Mouse (Mus musculus): ENCODE measurements around the gene Dbx1. TPM values are rescaled to one million over a fixed set of nuclear protein-coding genes. Genes with fewer than 3 reads are reported as not detected.

The Dbx1 gene
- polyA plus RNA-seq (2012; fragmentation: generic; extraction: Trizol): not detected

GRCm38 (mm10) chr7:49636491-49637115 lies at the start of gene Dbx1:
TSS of gene Dbx1 (minus strand) at chr7:49636849.
- Histone ChIP-seq H3K27me3 (ENCODE audit: control insufficient read depth, insufficient read depth, insufficient read length) (peaks cover 10% of the 10 kb centered on the region), H3K36me3 (ENCODE audit: control insufficient read depth, insufficient read depth) (no peaks in the 10 kb centered on the region), H3K4me2 (ENCODE audit: low read depth) (no peak within 1 kb of the TSS), H3K79me2 (ENCODE audit: control insufficient read depth, insufficient read depth) (no peaks in the 10 kb centered on the region), H3K4me3 (no peak within 1 kb of the TSS), H3ac (ENCODE audit: control insufficient read depth, insufficient read length) (no peak within 1 kb of the TSS)
- no peak for TF ChIP-seq MYOG (IDR thresholded peaks at IDR 0.05; ENCODE audit: control insufficient read depth in 1 of 3, insufficient read depth in 1 of 3, insufficient read length in 2 of 3, low read depth in 2 of 3)
- TF ChIP-seq POLR2AphosphoS2 (IDR thresholded peaks at IDR 0.05; ENCODE audit: insufficient read length, low read depth): no peak
- TF ChIP-seq SRF (IDR thresholded peaks at IDR 0.05; ENCODE audit: control insufficient read depth, insufficient read length, low read depth): no peak
- TF ChIP-seq POLR2A (IDR thresholded peaks at IDR 0.05; ENCODE audit: insufficient read length, low read depth): no peak
- TF ChIP-seq MAX (IDR thresholded peaks at IDR 0.05; ENCODE audit: low read depth): no peak
- TF ChIP-seq CEBPB (IDR thresholded peaks at IDR 0.05; ENCODE audit: insufficient read depth, poor library complexity, severe bottlenecking): no peak
- TF ChIP-seq TCF3 (IDR thresholded peaks at IDR 0.05; ENCODE audit: insufficient read length, low read depth): no peak
- no peak for TF ChIP-seq MYOD1 (IDR thresholded peaks at IDR 0.05; ENCODE audit: control insufficient read depth in 1 of 3, insufficient read length in 2 of 3, low read depth in 2 of 3)
- TF ChIP-seq E2F4 (IDR thresholded peaks at IDR 0.05; ENCODE audit: insufficient read depth): no peak
- no peak for TF ChIP-seq USF1 (IDR thresholded peaks at IDR 0.05; ENCODE audit: low read depth)
- TF ChIP-seq REST (IDR thresholded peaks at IDR 0.05; ENCODE audit: insufficient read depth, insufficient read length): no peak
- no peak for TF ChIP-seq TCF12 (IDR thresholded peaks at IDR 0.05; ENCODE audit: insufficient read depth, poor library complexity, severe bottlenecking)

- Histone ChIP-seq H3K27me3 (ENCODE audit: control insufficient read depth, insufficient read depth, insufficient read length) (peaks cover 31% of the 10 kb centered on the region), H3K36me3 (ENCODE audit: control insufficient read depth, insufficient read depth) (no peaks in the 10 kb centered on the region), H3ac (ENCODE audit: control insufficient read depth, insufficient read length) (no peak overlapping the region), H3K4me2 (ENCODE audit: low read depth) (no peak overlapping the region), H3K79me2 (ENCODE audit: control insufficient read depth, insufficient read depth) (no peaks in the 10 kb centered on the region), H3K4me3 (no peak overlapping the region)
- no peak for TF ChIP-seq E2F4 (IDR thresholded peaks at IDR 0.05; ENCODE audit: insufficient read depth)
- no peak for TF ChIP-seq CEBPB (IDR thresholded peaks at IDR 0.05; ENCODE audit: insufficient read depth, poor library complexity, severe bottlenecking)
- TF ChIP-seq REST (IDR thresholded peaks at IDR 0.05; ENCODE audit: insufficient read depth, insufficient read length): no peak
- no peak for TF ChIP-seq TCF12 (IDR thresholded peaks at IDR 0.05; ENCODE audit: insufficient read depth, poor library complexity, severe bottlenecking)
Measured at GRCm38 (mm10) chr7:49678826-49679377, 42.3 kb upstream of the Dbx1 start.

DNA sequence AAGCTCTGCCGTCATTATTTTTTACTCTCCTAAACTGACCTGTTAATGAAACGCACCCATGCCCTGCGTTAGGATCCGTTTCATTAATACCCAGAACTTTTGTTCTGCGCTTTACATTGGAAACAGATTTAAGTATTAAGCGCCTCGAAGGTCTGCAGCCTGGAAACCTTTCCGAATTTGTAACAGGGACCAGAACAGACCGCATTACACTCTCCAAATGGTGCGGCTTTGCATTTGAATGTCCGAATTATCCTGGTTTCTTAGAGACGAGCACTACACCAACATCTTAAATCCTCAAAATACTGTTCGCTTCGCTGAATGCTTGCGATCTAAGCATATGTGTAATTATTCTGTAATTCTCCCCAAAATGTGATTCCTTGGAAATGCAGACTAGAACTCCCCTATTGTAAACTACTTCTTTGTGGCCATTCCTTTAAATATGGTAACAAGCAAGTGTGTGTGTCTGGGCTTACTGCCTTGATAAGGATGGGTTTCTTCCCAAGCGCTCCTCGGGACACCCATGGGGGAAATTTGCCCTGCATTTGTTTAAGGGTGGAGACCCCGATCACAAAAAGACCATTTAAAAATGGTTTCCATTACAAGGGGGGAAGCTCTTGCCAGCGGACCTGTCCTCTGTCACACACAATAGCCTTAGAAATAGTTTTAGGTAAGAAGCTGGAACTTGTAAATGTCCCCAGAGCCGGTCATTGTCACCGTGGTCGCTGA lies 41.6 kb upstream of the Dbx1 start:
- no peak for TF ChIP-seq POLR2A (IDR thresholded peaks at IDR 0.05; ENCODE audit: insufficient read length, low read depth)
- TF ChIP-seq USF1 (IDR thresholded peaks at IDR 0.05; ENCODE audit: low read depth): no peak
- TF ChIP-seq TCF3 (IDR thresholded peaks at IDR 0.05; ENCODE audit: insufficient read length, low read depth): no peak
- no peak for TF ChIP-seq MYOG (IDR thresholded peaks at IDR 0.05; ENCODE audit: control insufficient read depth in 1 of 3, insufficient read depth in 1 of 3, insufficient read length in 2 of 3, low read depth in 2 of 3)
- no peak for TF ChIP-seq REST (IDR thresholded peaks at IDR 0.05; ENCODE audit: insufficient read depth, insufficient read length)
- TF ChIP-seq TCF12 (IDR thresholded peaks at IDR 0.05; ENCODE audit: insufficient read depth, poor library complexity, severe bottlenecking): no peak
- no peak for TF ChIP-seq E2F4 (IDR thresholded peaks at IDR 0.05; ENCODE audit: insufficient read depth)
- no peak for TF ChIP-seq SRF (IDR thresholded peaks at IDR 0.05; ENCODE audit: control insufficient read depth, insufficient read length, low read depth)
- no peak for TF ChIP-seq MYOD1 (IDR thresholded peaks at IDR 0.05; ENCODE audit: control insufficient read depth in 1 of 3, insufficient read length in 2 of 3, low read depth in 2 of 3)
- no peak for TF ChIP-seq CEBPB (IDR thresholded peaks at IDR 0.05; ENCODE audit: insufficient read depth, poor library complexity, severe bottlenecking)
- no peak for TF ChIP-seq MAX (IDR thresholded peaks at IDR 0.05; ENCODE audit: low read depth)
- H3K36me3 ChIP-seq (ENCODE audit: control insufficient read depth, insufficient read depth): no peaks in the 10 kb centered on the region
- H3K27me3 ChIP-seq (ENCODE audit: control insufficient read depth, insufficient read depth, insufficient read length): peaks cover 26% of the 10 kb centered on the region
- H3K4me3 ChIP-seq: no peak overlapping the region
- H3K4me2 ChIP-seq (ENCODE audit: low read depth): no peak overlapping the region
- no peak overlapping the region for H3ac ChIP-seq (ENCODE audit: control insufficient read depth, insufficient read length)
- H3K79me2 ChIP-seq (ENCODE audit: control insufficient read depth, insufficient read depth): no peaks in the 10 kb centered on the region

DNA sequence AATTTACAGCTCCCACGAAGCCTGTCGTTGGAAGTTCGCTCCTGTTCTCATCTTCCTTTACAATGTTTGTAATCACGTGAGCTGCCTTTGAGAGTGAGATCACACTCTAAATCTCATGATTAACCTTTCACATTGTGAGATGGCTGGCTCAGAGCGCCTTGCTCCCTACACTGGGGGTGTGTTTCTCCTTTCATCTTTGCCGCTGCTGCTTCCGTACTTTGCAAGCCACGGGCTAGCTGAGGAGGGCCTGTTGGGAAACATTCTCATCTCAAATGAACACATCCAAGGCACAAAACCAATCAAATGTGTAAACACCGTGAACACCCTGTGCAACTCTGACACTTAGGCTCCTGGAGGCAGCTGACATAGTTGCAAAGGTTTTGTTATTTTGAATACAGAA lies 40.5 kb upstream of the Dbx1 start:
- H3ac ChIP-seq (ENCODE audit: control insufficient read depth, insufficient read length): no peak overlapping the region
- H3K36me3 ChIP-seq (ENCODE audit: control insufficient read depth, insufficient read depth): no peaks in the 10 kb centered on the region
- peaks cover 21% of the 10 kb centered on the region for H3K27me3 ChIP-seq (ENCODE audit: control insufficient read depth, insufficient read depth, insufficient read length)
- no peak overlapping the region for H3K4me2 ChIP-seq (ENCODE audit: low read depth)
- no peaks in the 10 kb centered on the region for H3K79me2 ChIP-seq (ENCODE audit: control insufficient read depth, insufficient read depth)
- H3K4me3 ChIP-seq: no peak overlapping the region
- no peak for TF ChIP-seq MYOD1 (IDR thresholded peaks at IDR 0.05; ENCODE audit: control insufficient read depth in 1 of 3, insufficient read length in 2 of 3, low read depth in 2 of 3)

DNA sequence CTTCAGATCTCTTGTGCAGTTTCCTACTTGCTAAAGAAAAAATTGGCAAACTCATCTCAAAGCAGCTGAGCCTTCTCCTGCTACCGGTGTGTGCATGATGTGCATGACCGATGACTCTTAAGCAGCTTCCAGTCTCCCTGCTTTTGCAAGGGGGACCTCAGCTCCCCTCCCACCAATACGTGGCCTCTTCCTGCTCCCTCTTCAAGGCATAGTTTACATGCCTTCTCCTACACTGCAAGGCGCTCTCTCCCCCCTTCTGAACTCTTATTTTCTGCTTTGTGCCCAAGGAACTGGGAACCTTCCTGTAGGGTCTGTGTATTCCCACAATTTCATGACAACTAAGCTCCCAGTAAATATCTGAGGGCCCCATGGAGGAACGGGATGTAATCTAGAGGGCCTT lies 40.0 kb upstream of the Dbx1 start:
- no peaks in the 10 kb centered on the region for H3K36me3 ChIP-seq (ENCODE audit: control insufficient read depth, insufficient read depth)
- H3K4me3 ChIP-seq: no peak overlapping the region
- H3K79me2 ChIP-seq (ENCODE audit: control insufficient read depth, insufficient read depth): no peaks in the 10 kb centered on the region
- H3K27me3 ChIP-seq (ENCODE audit: control insufficient read depth, insufficient read depth, insufficient read length): peaks cover 21% of the 10 kb centered on the region
- no peak for TF ChIP-seq TCF12 (IDR thresholded peaks at IDR 0.05; ENCODE audit: insufficient read depth, poor library complexity, severe bottlenecking)
- no peak for TF ChIP-seq TCF3 (IDR thresholded peaks at IDR 0.05; ENCODE audit: insufficient read length, low read depth)
- no peak for TF ChIP-seq E2F4 (IDR thresholded peaks at IDR 0.05; ENCODE audit: insufficient read depth)
- no peak for TF ChIP-seq REST (IDR thresholded peaks at IDR 0.05; ENCODE audit: insufficient read depth, insufficient read length)
- no peak for TF ChIP-seq USF1 (IDR thresholded peaks at IDR 0.05; ENCODE audit: low read depth)
- TF ChIP-seq MYOD1 (IDR thresholded peaks at IDR 0.05; ENCODE audit: control insufficient read depth in 1 of 3, insufficient read length in 2 of 3, low read depth in 2 of 3): no peak
- no peak for TF ChIP-seq SRF (IDR thresholded peaks at IDR 0.05; ENCODE audit: control insufficient read depth, insufficient read length, low read depth)
- TF ChIP-seq CEBPB (IDR thresholded peaks at IDR 0.05; ENCODE audit: insufficient read depth, poor library complexity, severe bottlenecking): no peak
- TF ChIP-seq MYOG (IDR thresholded peaks at IDR 0.05; ENCODE audit: control insufficient read depth in 1 of 3, insufficient read depth in 1 of 3, insufficient read length in 2 of 3, low read depth in 2 of 3): no peak
- no peak for TF ChIP-seq POLR2A (IDR thresholded peaks at IDR 0.05; ENCODE audit: insufficient read length, low read depth)
- no peak for TF ChIP-seq MAX (IDR thresholded peaks at IDR 0.05; ENCODE audit: low read depth)
- no peak for TF ChIP-seq POLR2AphosphoS2 (IDR thresholded peaks at IDR 0.05; ENCODE audit: insufficient read length, low read depth)
- no peak overlapping the region for H3K4me2 ChIP-seq (ENCODE audit: low read depth)
- no peak overlapping the region for H3ac ChIP-seq (ENCODE audit: control insufficient read depth, insufficient read length)
